Mouse (Mus musculus) ES-E14 (cell line): Measurements from ENCODE around the gene Gm21970. TPM values are rescaled to one million over a fixed set of nuclear protein-coding genes. Genes with fewer than 3 reads are reported as not detected.
"Not testable (repeated sequence)": the region's sequence is repeated elsewhere in the genome, so short reads cannot be mapped to it uniquely, and the experiment has no call there.

Experiments
- DNase-seq: peaks from one replicate; pipeline ENCODE4 v3.0.0-alpha.2; 2013; ENCODE audit warnings: low read depth, low spot score
- H3K27ac ChIP-seq: 2 replicates; pipeline ENCODE4 v1.5.1; 2012; ENCODE audit warnings: low read depth, mild to moderate bottlenecking, low read length, moderate library complexity, mixed read lengths; ENCODE audit not compliant: poor library complexity, insufficient read depth, severe bottlenecking
- H3K36me3 ChIP-seq: 2 replicates; pipeline ENCODE4 v1.6.1; 2012; ENCODE audit warnings: mild to moderate bottlenecking, low read length, moderate library complexity, mixed read lengths; ENCODE audit not compliant: control insufficient read depth, poor library complexity, insufficient read depth, severe bottlenecking
- H3K4me1 ChIP-seq, 2 experiments: fragments of 150-350 bp in 1 of 2; sonication (generic) in 1 of 2; 2 replicates each; pipeline ENCODE4 v1.6.1; 2012; ENCODE audit warnings: low read length in 2 of 2, mild to moderate bottlenecking in 1 of 2, mixed read lengths in 1 of 2; ENCODE audit not compliant: control insufficient read depth in 2 of 2, insufficient read depth in 2 of 2, poor library complexity in 1 of 2
- H3K4me3 ChIP-seq, 2 experiments: fragments of 150-350 bp in 1 of 2; sonication (generic) in 1 of 2; 2 replicates each; pipeline ENCODE4 v1.5.1; 2012; ENCODE audit warnings: low read length in 2 of 2, low read depth in 1 of 2, mild to moderate bottlenecking in 1 of 2, mixed read lengths in 1 of 2; ENCODE audit not compliant: insufficient read depth in 1 of 2, poor library complexity in 1 of 2, severe bottlenecking in 1 of 2
- H3K9ac ChIP-seq: 2 replicates; pipeline ENCODE4 v1.6.1; 2012; ENCODE audit warnings: low read depth, mild to moderate bottlenecking, low read length, mixed read lengths; ENCODE audit not compliant: poor library complexity, insufficient read depth, severe bottlenecking
- H3K9me3 ChIP-seq: fragments of 150-350 bp; sonication (generic); 2 replicates; pipeline ENCODE4 v1.6.1; 2012; ENCODE audit warnings: low read depth, mild to moderate bottlenecking, low read length; ENCODE audit not compliant: control insufficient read depth, insufficient read depth
- CHD2 ChIP-seq: IDR thresholded peaks from 2 replicates; pipeline ENCODE4 v1.6.1; 2014; ENCODE audit warnings: mild to moderate bottlenecking, low read depth, low read length, inconsistent platforms
- HCFC1 ChIP-seq: IDR thresholded peaks from 2 replicates; pipeline ENCODE4 v1.6.1; 2012; ENCODE audit warnings: low read length, inconsistent platforms, borderline replicate concordance; ENCODE audit not compliant: insufficient read depth
- MAFK ChIP-seq: IDR thresholded peaks from 2 replicates; pipeline ENCODE4 v1.6.1; 2014; ENCODE audit warnings: mild to moderate bottlenecking, low read depth, low read length, inconsistent platforms; ENCODE audit not compliant: insufficient read depth
- ZC3H11A ChIP-seq: IDR thresholded peaks from 2 replicates; pipeline ENCODE4 v1.6.1; 2012; ENCODE audit warnings: low read depth, mild to moderate bottlenecking, inconsistent platforms, low read length, borderline replicate concordance
- ZNF384 ChIP-seq: IDR thresholded peaks from 2 replicates; pipeline ENCODE4 v1.6.1; 2012; ENCODE audit warnings: low read depth, low read length, inconsistent platforms
- in situ Hi-C, 2 experiments: fragments of 600-800 bp; cut with MboI; formaldehyde crosslinking; loops; one replicate each; pipeline ENCODE4 v1.15.1; 2025; ENCODE audit warnings: low sequenced_read_pairs in 2 of 2, inconsistent platforms in 1 of 2; ENCODE audit not compliant: unreplicated experiment in 2 of 2
- total RNA-seq: library from RNA; depleted of rRNA; stranded (reverse); fragments of 300-350 nt; gene quantifications from 2 replicates; pipeline ENCODE4 v1.2.3, GENCODE M21; 2012

Gm21970 gene
- total RNA-seq, 1 experiment = not detected

DNA sequence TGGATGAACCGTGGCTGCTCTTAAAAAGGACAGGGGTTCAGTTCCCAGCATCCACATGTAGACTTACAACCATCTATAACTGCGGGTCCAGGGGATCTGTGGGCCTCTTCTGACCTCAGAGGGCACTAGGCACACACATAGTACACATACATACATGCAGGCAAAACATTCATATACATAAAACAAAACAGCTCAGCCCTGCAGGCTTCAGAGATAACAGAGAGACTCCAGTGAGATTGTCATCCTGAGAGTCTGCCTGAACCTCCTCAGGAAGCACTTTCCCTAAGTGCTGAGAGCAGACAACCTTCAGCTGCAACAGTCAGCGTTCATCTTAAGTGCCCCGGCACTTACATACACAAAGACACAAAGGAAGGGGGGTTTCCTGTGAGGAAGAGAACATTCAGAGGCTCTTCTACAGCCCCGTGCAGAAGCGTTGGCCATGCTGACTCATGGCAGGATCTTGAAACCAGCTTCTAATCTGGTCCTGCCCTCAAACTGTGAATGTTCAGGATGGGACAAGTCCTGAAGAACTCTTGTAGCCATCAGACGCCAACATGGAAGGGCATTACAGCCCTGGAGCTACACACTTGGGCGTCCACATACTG is 41.9 kb downstream of the Gm21970 start:
- no peak overlapping the region for H3K27ac ChIP-seq
- H3K4me1 ChIP-seq = no peaks in the 10 kb centered on the region
- in situ Hi-C loops = no loop called here
- no peak overlapping the region for H3K4me3 ChIP-seq
- no peaks in the 10 kb centered on the region for H3K36me3 ChIP-seq
- H3K9me3 ChIP-seq = no peaks in the 10 kb centered on the region
- DNase-seq = no peak
- H3K9ac ChIP-seq = no peak overlapping the region
- TF ChIP-seq ZNF384 (no peak), HCFC1 (no peak), ZC3H11A (no peak)

- Histone ChIP-seq H3K36me3 (no peaks in the 10 kb centered on the region), H3K4me3 (no peak overlapping the region), H3K27ac (no peak overlapping the region), H3K4me1 (no peaks in the 10 kb centered on the region), H3K9me3 (no peaks in the 10 kb centered on the region), H3K9ac (no peak overlapping the region)
- DNase-seq = no peak
- in situ Hi-C loops = no loop called here
- TF ChIP-seq ZC3H11A (no peak), ZNF384 (no peak), HCFC1 (no peak), MAFK (no peak), CHD2 (no peak)
Observed at GRCm38 (mm10) chr16:91434119-91434518, 42.6 kb downstream of the Gm21970 start.

DNA sequence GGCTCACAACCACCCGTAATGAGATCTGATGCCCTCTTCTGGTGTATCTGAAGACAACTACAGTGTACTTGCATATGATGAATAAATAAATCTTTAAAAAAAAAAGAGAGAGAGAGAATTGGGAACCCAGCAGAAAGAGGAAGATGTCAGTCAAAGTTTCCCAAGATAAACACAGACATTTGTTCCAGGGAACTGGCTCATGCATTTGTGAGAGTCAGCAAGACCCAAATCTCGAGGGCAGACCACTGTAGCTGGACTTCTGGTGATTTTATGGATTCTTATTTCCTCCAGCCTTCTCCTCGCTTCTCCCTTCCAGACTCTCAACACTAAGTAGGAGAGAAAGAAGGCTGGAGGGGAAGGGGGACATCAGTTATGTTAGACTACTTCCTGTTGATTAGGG is 46.6 kb downstream of the Gm21970 start:
- no peak overlapping the region for H3K4me3 ChIP-seq
- in situ Hi-C loops = no loop called here
- TF ChIP-seq ZNF384 (no peak), MAFK (no peak), CHD2 (no peak), ZC3H11A (no peak), HCFC1 (no peak)
- DNase-seq = no peak
- H3K9me3 ChIP-seq = no peaks in the 10 kb centered on the region
- no peak overlapping the region for H3K27ac ChIP-seq
- no peaks in the 10 kb centered on the region for H3K4me1 ChIP-seq
- no peak overlapping the region for H3K9ac ChIP-seq
- H3K36me3 ChIP-seq = no peaks in the 10 kb centered on the region

- in situ Hi-C loops, H3K36me3 ChIP-seq, H3K27ac ChIP-seq, H3K9ac ChIP-seq, DNase-seq, H3K4me3 ChIP-seq, H3K9me3 ChIP-seq, H3K4me1 ChIP-seq: not testable (repeated sequence)
Observed at GRCm38 (mm10) chr16:91438599-91438998, 47.1 kb downstream of the Gm21970 start.

GRCm38 (mm10) chr16:91441366-91441765 is 49.8 kb downstream of the Gm21970 start:
- Histone ChIP-seq H3K36me3 (no peaks in the 10 kb centered on the region), H3K9me3 (no peaks in the 10 kb centered on the region), H3K4me3 (no peak overlapping the region), H3K27ac (no peak overlapping the region), H3K4me1 (no peaks in the 10 kb centered on the region), H3K9ac (no peak overlapping the region)
- TF ChIP-seq MAFK = no peak
- TF ChIP-seq ZNF384 = no peak
- TF ChIP-seq HCFC1 = no peak
- no peak for TF ChIP-seq CHD2
- no peak for TF ChIP-seq ZC3H11A
- in situ Hi-C loops = no loop called here
- DNase-seq = no peak
